Mouse (Mus musculus) cerebellum, adult 8-10 months (tissue): Measurements from ENCODE around the gene Zcchc7.

Experiments
- DNase-seq: peaks from one replicate; pipeline ENCODE4 v3.0.0; 2022

Zcchc7 gene

DNA sequence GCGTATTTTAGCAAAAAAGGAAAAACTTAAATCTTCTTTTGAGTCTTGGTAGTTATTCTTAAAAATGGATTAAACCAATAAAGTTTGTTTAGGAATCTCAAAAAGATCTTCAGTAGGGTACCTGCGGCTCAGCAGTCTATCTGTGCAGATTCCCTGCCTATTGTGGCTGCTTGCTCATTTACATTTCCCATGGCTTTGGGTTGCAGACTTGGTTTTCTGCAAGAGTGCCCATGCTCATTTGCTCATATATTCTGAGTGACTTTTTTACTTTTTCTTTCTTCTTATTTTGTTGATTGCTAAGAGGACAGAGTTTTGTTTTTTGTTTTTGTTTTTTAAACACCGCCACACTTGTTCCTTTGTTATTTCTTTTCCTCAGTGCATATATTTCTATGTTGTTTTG, 19.2 kb downstream of the Zcchc7 start:
- no peak for DNase-seq

DNA sequence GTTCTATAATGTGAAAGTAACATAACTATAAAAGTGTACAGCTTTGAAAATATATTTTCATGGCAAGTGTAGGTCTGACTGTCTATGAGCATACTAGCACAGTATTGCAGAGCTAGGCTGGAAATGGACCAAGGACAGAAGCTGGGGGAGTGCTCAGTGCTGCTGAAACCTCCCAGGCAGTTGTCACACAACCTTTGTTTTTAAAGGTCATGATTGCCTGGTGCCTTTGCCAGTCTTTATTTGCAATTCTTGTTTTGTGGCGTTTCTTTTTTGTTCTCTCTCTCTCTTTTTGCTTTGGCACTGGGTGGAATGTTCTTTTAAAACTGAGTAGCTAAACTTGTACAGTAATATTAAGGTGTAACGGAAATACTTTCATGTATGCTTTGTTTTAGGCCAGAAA, 21.0 kb downstream of the Zcchc7 start:
- no peak for DNase-seq

DNA sequence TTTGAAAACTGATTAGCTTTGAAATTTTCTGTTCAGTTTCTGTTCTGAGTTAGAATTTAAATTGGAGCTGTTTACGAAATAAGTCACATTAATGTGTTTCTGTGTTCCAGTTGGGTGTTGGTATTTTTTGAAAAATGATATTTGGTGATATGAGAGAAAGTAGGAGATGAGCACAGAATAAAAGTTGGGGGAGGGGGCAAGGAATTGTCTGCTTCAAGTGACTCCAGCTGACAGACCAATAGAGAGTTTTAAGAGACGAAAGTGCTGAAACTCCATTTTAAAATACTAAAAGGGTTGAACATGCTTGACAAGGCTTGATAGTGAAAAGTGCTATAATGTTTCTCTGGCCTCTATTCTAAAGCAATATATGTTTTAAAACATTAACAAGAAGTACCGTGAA, 21.4 kb downstream of the Zcchc7 start:
- no peak for DNase-seq

DNA sequence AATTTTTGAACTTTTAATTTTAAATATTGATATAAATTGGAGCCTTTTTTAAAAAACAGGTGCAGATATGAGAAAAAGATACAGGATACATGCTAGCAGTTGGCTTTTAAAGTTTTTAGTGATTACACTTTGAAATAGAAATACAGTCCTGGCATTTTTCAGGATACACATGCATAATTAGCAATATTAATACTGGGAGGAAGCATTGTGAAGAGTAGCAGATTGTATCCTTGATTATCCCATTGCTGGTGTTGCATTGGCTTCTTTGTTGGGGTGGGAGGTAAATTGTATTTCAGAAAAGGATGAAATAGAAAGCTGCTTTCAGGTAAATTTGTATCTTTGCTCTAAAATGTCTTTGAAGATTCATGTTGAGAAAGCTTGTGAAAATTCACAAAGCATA, 22.0 kb downstream of the Zcchc7 start:
- DNase-seq, result no peak

DNA sequence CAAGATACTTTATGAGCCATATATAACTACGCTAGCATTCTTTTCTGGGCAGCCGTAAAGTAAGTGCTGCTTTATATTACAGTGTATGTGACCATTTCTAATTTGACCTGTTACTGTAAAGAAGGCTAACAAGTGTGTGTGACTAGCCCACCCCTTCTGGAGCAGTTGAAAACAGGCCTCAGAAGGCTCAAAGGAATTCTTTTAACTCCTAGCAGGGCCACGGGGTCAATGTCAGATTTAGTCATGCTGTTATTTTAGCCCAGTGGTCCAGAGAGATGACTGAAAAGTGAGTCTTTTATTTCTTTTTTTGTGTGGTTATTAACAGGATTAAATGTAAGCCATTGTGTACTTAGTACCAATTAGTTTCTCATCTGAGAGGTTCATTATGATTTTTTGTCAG, 22.6 kb downstream of the Zcchc7 start:
- DNase-seq, result no peak

DNA sequence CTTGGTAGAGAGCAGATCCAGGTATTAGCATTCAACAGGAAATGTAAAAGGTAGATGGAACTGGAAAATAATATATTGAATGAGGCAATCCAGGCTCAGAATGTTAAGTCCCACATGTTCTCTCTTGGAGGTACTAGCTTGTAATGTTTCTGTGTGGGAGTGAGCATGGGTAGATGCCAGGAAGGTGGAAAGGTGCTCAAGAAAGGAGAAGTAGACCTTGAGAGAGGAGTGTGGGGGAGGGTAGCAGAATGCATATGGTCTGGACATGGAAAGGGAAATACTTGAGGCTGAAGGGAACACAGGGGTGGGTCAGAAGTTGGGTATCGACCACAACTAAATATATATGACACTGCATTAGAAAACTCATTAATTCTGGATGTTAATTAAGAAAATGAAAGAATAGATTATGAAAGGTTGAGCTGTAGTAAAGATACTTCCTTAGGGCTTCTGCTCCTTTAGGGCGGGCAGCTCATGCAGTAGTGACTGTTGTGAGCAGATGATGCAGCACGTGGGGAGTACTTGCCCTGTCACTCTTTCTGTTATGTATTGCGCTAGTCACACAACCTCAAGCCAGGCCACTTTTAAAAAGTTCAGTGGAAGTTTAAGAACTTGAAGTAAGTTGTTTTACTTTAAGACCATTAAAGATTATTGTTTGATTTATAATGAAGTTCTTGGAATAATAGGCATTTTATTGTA, 24.9 kb downstream of the Zcchc7 start:
- no peak for DNase-seq

DNA sequence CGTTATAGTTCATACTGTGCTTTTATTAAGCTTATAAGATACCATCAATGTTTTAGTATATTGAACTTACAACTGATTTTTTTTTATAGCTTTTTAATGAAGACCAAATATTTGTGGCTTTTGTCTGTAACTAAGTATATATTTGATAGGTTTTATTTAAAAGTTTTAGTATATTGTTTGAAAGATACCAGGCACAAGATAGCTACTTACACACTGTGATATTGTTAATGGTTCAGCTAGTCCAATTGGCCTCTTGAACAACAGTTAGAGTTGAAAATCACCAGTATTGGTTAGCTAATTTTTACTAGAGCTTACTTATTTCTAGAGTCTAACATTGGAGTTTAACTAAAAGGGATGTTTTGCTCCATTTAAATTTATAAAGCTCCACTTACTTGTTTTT, 25.8 kb downstream of the Zcchc7 start:
- DNase-seq, result no peak

DNA sequence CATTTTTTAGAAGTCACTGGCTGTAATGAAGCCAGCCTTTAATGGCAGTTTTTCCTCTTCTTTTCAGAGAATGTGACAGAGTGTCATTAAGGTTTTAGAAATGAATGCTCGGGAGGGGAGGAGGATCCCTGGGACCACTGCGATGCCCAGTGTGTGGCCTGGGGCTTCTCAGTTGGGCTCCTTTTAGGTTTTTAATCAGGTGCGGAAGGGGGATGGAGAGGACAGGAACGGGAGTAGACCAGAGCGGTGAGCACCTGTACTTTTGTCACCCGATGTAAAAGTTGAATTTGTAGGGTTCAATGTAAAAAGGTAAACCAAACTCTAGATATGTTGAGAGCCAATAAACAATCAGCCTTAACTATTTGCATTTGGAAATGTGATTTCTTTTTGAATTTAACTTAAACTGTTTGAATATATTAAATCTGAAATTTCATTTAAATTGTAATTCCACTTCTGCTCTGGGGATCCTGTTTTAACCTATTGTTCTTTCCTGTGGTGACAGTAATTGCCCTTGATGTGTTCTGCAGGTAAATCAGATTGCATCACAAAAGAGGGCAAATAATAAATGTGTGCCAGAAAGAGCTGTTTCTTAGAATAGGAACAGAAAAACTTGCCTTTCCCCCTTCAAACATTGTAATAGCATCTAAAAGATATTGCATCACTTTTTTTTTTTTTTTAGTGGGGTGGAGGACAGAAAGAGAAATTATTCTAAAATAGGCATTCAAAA, 28.1 kb downstream of the Zcchc7 start:
- DNase-seq, result no peak

DNA sequence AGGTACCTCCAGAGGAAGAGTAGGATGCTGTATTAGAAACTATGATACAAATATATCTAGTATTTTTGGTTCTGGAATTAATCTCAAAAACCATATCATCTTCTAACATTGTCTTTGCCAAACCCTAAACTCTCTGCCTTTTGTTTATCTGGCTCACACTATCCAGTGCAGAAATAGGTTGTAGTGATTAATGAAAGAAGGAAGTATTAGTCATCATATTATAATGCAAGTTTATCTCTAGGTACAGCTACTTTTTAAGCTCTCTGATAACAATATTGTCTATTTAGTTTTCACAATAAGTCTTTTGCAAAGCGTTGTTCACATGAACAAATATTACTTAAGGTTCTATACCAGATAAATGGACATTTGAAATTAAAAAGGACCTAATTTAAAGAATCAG, 57.2 kb downstream of the Zcchc7 start:
- DNase-seq, result no peak

DNA sequence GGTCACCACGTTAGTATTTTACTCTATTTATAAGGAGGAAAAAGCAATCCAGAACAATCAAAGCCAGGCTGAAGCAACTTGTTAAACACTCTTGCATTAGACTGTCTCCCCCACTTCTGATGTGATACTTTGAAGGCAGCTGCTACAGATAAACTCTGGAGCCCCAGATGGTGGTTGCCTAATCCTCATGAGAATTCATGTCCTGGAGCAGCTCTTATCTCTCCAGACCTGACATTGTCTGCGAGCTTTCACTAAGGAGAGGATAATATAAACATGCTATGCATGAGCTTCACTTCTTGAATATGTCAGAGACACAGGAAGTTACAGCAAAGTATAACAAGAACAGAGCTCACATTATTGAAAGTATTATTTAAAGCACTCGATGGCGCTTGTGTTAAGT, 58.1 kb downstream of the Zcchc7 start:
- DNase-seq, result no peak

DNA sequence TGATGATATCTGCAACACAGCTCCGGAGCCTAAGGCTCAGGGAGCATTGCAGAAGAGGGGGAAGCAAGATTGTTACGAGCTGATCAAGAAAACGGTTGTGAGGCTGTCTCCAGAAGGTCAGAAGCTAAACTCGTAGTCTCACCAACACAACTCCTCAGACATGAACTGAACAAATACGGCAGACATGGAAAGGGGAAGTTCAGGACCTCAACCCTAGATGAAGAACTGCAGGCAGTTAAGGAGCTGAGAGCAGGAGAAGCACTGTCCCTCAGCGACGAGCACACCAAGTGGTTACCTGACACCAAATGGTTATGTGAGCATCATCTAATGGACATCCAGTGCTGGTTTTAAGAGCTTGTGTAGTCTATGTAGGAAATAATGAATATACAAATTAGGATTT, 60.9 kb downstream of the Zcchc7 start:
- DNase-seq, result no peak

DNA sequence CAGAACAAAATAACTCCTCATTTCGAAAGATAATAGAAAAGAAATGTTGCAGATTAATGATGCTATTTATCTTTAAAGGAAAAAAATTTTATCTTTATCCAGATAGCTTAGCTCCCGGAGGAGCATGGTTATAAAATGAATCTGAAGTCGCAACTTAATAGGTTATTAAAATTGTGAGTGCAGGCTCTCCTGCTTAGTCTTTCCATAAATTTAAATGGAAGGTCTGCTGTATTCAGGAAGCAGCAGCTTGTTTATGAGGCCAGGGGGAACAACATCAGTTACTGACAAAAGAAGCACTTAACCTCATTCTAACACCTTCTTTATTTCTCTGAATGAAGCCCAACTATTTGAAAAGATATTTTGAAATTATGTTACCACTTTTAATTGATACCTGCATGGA, 74.9 kb downstream of the Zcchc7 start:
- no peak for DNase-seq

DNA sequence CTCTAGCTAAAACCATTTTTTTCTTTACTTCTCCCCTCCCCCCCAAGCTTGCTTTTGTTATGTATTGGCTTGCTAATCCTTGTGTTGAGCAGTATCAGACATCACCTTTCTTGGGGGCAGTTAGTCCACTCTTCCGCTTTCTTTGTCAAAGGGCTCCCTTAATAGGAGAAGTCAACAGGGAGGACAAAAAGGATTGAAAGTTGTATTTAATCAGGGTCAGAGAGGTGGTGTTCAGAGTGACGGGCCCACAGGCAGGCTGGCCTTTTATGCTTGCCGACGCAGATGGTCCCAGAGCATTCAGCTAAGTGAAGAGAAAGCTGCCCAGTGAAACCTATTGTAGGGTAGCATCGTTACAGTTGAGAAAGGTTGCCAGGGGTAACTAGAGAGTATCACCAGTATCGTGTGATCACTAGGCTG, 96.2 kb downstream of the Zcchc7 start:
- DNase-seq, result no peak

DNA sequence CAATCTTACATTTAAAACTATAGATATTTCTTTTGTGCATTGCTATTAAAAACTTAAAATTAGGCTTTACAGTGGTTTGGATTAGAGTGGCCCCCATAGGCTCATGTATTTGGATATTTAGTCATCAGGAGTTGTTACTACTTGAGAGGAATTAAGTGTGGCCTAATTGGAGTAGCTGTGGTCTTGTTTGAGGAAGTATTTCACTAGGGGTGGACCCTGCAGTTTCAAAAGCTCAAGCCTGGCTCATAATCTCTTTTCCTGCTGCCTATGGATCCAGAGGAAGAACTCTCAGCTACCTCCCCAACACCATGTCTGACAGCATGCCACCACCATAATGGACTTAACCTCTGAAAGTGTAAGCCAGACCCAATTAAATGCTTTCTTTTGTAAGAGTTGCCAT, 115.9 kb downstream of the Zcchc7 start:
- no peak for DNase-seq

DNA sequence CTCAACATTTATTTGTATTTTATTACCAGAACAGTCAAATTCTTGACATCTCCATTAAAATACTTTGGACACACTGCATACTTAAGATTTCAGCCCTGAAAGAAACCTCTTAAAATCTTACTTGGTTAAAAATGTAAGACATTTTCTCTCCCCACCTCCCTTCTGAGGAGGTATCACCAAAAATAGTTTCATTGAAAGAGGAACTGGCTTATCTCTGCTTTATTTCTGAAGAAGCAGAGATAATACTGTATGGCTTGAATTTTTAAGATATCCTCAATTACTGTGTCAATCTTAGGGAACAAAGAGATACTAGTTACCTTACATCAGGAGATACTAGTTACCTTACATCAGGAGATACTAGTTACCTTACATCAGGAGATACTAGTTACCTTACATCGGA, 116.4 kb downstream of the Zcchc7 start:
- no peak for DNase-seq

DNA sequence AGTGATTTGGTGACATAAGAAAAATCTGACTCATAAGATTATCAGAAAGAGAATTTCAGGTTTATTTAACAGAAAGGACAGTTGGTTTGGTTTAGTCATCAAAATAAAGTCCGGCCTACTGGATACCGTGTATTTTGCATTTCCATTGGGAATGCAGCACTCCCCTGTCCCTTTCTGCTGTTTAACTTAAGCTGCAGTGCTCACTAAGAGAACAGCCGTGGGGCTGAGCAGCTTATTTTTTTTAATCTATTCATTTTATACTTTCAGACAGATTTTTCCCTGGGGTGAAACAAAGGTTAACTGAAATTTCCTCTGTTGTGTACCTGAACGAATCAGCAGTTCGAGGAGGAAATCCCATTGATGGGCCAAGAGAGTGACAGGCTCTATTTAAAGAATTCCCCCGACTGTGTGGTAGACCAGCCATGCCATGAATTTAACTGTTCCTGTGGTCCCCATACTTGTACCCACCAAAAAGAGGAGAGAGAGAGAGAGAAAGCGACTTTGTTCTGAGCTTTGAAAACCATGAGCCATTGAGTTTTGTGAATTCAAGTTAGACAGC, 124.5 kb downstream of the Zcchc7 start:
- DNase-seq, result no peak

DNA sequence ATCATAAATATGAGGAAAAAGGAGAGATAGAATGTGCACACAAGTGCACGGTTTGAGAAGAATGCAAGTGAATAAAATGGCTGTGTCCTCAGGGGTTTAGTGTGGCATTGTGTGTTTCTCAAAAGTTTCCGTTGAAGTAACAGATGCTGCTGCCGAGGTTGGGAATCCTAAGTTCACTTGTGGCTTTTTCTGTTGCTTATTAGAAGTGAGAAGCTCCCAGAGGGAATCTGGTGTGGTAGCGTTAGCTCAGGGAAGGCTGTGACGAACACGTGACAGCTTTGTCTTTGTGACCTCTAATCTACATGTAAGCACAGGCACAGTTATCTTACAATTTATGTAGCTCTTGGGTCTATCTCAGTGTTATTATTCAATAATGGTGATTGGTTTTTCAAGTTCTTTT, 130.5 kb downstream of the Zcchc7 start:
- DNase-seq, result no peak

DNA sequence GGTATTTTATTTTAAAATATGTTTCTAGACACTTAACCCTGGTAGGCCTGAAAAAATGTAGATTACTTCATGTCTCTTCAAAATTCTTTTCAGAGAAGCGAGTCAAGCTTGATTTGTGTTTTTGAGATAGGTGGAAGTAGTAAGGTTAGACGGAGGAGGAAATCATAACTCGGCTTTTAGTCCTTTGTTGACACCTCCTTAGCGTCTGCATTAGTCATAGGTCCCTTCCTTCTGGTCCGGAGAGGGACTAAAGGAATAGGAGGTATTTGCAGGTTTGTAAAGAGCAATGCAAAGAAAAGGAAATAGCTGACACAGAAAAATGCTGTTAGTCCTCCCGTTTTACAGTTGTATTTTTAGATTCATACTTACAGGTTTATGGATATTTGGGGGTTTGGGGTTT, 135.7 kb downstream of the Zcchc7 start:
- DNase-seq, result no peak

DNA sequence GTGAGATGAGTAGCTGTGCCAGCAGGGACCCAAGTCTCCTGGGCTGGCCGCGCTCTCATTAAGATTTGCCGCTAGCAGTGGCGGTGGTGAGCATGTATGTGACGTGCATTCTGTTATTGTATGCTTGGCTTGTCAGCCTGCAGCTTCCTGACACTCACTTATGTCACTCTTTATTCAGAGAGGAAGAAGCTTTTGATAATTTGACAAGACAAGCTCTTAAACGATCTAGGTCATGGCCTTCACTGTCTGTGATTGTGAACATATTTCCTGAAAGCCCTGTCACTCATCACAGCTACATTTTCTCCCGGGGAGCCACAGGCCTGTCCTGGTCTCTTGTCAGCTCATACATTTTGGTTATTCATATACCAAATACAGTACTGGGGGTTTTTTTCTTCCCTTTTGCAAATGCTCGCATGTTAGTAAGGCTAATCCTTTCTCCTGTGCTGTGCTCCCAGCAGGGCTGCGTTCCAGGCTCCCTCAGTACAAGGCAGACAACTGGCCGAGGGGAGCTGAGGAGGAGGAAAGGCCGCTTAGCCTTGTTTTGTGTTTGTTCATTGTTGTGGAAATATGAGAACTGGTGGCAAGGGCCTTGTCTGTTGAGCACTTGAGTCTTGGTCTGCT, 150.1 kb downstream of the Zcchc7 start:
- peak; percentile 29 for DNase-seq

DNA sequence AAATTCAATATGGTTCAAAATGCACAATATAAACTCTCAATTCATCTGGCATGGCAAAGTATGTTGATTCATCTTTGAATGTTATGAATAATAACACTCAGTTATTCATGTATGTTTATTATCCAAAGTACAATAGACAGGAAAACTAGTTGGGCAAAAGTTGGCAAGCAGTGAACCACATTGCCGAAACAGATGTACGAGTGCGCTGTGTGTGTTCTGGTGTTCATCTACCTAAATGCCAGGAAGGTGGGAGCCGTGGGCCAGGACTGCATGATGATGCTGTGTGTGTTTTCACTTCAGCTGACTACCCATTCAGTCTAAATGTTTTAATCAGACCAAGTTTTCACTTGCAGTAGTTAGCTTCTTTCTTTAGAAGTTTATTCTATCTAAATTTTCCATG, 150.7 kb downstream of the Zcchc7 start:
- no peak for DNase-seq

DNA sequence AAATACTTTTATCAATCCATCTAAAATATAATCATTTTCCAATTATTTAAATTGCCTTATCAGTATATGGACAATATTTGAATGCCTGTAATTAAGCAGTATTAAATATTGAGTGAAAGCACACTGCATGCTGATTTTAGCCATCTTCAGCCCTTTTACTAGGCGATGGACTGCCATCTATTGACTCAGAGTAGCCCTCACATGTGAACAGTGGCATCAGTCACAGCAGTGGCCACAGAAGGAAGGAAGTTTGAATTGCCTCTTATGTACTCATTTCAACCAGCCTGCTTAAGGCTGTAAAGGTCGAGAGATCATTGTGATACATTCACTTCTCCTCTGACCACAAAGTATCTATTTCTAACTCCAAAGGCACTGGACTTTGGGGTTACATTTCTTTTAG, 154.4 kb downstream of the Zcchc7 start:
- no peak for DNase-seq

DNA sequence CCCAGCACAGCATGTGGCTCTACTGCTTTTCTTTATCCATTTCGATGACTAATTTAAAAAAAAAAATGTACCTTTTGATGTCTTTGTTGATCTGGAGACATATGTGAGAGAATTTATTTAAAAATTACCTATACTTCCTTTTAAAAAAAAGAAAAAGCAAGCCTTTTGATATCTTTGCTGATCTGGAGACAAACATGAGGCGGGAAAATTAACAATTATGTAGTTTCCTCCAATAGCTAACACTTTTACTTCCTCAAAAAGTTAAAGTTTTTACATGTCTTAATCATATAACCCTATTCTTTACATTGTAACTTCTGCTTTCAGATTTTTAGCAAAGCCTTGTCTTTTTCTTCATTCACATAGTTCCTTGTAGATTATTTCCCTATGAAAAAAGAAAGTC, 155.2 kb downstream of the Zcchc7 start:
- DNase-seq, result no peak

DNA sequence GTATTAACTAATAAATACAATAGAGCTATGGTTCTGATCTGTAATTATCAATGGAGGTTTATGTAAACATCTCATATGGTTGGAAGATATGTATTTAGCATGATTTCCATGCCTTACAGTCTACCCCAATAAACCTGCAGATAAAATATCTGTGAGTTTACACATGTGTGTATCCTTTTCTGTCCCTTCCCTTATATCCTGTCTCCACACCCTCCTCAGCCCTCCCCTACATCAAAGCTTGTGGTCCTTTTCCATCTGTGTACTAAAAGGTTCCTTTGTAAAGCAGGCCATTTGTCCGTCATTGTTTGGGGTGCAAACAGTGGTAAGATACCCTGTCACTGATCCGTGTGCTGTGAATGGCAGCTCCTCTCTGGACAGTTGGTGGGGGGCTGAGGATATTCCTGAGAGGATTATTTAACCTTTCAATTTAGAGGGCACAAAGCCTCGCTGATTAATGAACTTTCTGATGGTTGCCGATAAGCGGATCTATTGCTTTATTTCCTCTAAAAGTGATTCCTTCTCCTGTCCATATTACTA, 161.7 kb downstream of the Zcchc7 start:
- DNase-seq, result no peak

DNA sequence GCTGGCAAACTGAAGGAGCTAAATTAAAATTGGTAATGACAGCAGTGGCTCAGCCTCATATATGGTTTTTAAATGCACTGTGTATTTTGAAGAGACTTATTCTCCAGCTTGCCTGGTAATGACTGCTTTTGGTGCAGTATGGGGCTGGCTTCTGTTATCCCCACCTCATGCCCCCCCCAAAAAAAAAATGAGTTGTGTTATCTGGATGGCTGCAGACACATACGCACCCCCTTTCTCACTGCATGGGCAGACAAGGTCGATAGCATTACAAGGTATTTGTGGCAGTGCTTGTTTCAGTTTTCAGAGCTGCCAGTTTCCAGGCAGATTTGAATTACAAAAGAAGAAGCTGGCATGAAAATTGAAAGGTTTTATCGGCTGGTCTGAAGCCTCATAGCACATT, 162.2 kb downstream of the Zcchc7 start:
- no peak for DNase-seq
